Mouse (Mus musculus) kidney, postnatal 4 days (tissue): ENCODE results near the gene Gm6356.
"Not testable (repeated sequence)": the region's sequence is repeated elsewhere in the genome, so short reads cannot be mapped to it uniquely, and the experiment has no call there.

ENCODE experiments used
- DNase-seq, 2 experiments: peaks; one replicate each; pipeline ENCODE4 v3.0.0; 2021; ENCODE audit warnings: mixed read lengths in 2 of 2

Gene Gm6356

DNA sequence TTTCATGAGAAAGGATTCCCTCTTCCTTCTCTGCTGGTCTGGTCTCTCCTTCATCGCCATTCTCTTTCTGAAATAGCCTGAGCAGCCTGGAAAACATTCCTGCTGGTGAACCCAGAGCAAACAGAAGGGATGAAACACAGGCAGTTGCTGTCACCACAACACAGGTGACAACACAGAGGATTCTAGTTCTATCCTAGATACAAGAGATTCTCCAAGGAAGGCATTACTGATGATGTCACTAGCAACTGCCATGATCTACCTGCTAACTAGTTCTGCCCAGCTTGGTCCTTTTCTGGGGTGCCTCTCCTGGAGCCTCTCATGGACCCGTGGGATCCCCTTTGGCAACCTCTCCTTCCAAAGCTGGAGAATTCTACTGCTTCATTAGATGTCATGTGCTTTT, at the start of gene Gm6356:
Gene Gm6356, minus strand, starts transcription at position 101 of the 400 bp plus-strand sequence.
- DNase-seq: not testable (repeated sequence)
